Mouse (Mus musculus) fat pad, adult 2 months (tissue): Measurements from ENCODE around the gene Ptpn6.

Experiments
- DNase-seq: peaks from one replicate; pipeline ENCODE4 v3.0.0-alpha.2; 2011; ENCODE audit warnings: low read depth, low spot score; ENCODE audit errors: extremely low read depth

Gene Ptpn6

GRCm38 (mm10) chr6:124672100-124672499, 66.4 kb downstream of the Ptpn6 start:
- no peak for DNase-seq
